Mouse (Mus musculus) regulatory T cell (primary cell): ENCODE results near the gene Plxdc1.
"Not testable (repeated sequence)": the region's sequence is repeated elsewhere in the genome, so short reads cannot be mapped to it uniquely, and the experiment has no call there.

Experiments
- in situ Hi-C: fragments of 300-600 bp; cut with MboI, MseI; formaldehyde crosslinking; loops from one replicate; pipeline ENCODE4 v1.15.1; 2025; ENCODE audit warnings: high pct_unique_total_duplicates

The Plxdc1 gene

GRCm38 (mm10) chr11:97958641-97959299 is 27.5 kb downstream of the Plxdc1 start:
- in situ Hi-C loops = no loop called here

GRCm38 (mm10) chr11:97956905-97957560 is 29.2 kb downstream of the Plxdc1 start:
- in situ Hi-C loops = no loop called here

GRCm38 (mm10) chr11:97955915-97956314 is 30.3 kb downstream of the Plxdc1 start:
- in situ Hi-C loops = no loop called here

- in situ Hi-C loops = no loop called here
Observed at GRCm38 (mm10) chr11:97955146-97955902, 30.9 kb downstream of the Plxdc1 start.

- in situ Hi-C loops = no loop called here
Observed at GRCm38 (mm10) chr11:97954469-97955141, 31.6 kb downstream of the Plxdc1 start.

DNA sequence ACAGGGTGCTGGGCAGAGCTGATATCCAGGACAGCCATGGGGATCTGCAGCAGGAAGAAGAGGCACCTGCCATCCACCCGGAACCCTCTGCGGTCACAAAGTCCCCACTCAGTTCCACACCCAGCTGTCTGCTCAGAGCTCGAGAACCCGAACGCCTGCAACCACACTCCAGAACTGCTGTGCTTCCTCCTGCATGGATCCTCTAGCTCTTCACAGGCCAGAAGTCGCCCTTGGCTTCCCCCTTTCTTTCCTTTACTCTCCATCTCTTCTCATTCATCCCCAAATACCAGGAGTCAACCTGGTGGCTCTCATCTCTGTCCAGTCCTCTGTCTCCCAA is 32.3 kb downstream of the Plxdc1 start:
- in situ Hi-C loops = no loop called here

DNA sequence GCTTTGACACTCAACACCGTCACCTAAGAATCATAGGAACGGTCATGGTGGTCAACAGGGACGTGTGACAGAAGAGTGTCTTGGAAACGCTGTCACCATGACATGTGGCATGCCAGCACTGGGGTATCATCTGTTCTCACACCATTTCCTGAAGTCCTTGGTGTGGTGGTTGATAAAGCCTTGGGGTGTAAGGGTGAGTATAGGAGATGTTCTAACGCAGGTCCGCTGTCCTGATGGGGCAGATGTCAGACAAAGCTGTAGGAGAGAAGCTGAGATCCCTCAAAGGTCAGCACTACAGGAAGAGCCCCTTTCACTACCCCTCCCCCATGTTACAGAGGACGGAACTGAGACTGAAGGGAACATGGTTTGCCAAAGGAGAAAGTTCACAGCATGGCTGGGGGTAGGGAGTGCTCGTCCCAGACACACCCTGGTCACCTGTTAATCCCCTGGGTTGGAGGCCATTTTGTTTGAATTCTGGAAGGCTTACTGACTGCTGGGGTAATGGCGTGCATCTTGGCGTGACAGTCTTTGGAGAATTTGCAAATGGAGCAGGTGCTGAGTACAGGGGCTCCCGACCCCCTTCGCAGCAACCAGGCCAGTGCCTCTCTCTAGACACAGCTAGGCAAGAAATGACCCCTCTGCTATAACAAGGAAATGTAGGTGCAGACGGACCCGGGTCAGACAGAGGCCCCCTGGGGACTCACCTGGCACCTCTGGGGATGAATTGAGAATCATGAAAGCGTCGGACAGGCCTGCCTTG is 32.9 kb downstream of the Plxdc1 start:
- in situ Hi-C loops = no loop called here

- in situ Hi-C loops = no loop called here
Observed at GRCm38 (mm10) chr11:97952367-97953006, 33.8 kb downstream of the Plxdc1 start.

DNA sequence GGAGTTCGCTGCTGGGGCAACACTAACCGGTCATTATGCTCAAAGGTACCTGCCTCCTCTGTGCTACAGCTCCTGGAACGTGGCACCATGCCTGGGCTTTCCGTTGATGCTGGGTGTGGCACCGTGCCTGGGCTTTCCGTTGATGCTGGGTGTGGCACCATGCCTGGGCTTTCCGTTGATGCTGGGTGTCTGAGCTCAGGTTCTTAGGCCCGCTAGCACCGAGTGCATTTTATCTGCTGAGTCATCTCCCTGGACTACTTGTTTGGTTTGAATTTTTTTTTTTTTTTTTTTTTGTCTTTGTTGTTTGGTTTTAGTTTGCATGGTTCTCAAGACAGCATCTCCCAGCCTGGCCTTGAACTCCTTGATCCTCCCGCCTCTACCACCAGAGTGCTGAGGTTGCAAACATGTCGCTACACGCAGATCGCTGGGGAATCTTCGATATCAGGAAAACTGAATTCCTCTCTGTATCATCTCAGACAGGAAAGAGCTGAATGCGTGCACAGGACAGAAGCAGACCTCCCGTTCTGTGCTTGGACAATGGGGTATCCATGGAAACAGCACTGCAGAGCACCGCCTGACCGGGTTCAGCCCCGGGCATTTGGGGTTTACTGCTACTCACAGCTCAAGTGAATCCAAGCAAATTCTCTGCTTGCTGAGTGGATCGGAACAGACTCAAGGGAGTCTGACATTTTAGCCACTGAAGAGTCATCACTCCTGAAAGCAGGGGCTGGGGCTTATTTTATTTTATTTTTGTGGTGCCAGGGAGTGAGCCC is 36.4 kb downstream of the Plxdc1 start:
- in situ Hi-C loops = no loop called here

- in situ Hi-C loops = no loop called here
Observed at GRCm38 (mm10) chr11:97947426-97947825, 38.8 kb downstream of the Plxdc1 start.

DNA sequence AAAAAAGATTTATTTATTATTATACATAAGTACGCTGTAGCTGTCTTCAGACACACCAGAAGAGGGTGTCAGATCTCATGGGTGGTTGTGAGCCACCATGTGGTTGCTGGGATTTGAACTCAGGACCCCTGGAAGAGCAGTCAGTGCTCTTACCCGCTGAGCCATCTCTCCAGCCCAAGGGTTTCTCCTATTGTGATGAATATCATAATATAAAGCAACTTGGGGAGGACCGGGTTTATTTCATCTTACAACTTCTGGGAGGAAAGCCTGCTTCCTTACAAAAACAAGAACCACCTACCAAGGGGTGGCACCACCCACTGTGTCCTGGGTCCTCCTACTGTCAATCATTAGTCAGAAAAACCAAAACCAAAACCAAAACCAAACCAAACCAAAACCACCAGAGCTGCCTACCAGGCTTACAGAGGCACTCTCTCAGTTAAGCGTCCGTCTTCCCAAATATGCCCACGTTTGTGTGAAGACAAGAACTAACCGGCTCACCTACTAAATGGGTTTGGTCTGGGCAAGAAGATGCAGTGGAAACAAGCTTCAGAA is 40.4 kb downstream of the Plxdc1 start:
- in situ Hi-C loops = not testable (repeated sequence)

DNA sequence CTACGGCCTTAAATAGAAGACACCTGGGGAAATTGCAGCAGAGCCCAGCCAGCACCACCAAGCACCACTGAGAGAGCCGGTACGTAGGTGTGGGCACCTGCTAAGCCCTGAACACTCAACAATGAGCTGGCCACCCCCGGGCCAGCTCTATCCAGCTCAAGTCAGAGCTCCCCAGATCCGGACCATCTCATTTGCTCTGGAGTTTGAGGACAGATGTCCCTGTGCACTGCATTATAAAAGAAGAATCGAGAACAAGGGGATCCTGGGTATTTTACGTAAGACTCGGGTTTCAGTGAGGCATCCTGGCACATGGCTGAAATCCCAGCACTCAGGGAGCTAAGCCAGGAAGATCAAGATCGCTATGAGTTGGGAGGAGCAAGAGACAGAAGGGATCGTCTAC is 41.2 kb downstream of the Plxdc1 start:
- in situ Hi-C loops = no loop called here

GRCm38 (mm10) chr11:97943256-97943655 is 43.0 kb downstream of the Plxdc1 start:
- in situ Hi-C loops = no loop called here

DNA sequence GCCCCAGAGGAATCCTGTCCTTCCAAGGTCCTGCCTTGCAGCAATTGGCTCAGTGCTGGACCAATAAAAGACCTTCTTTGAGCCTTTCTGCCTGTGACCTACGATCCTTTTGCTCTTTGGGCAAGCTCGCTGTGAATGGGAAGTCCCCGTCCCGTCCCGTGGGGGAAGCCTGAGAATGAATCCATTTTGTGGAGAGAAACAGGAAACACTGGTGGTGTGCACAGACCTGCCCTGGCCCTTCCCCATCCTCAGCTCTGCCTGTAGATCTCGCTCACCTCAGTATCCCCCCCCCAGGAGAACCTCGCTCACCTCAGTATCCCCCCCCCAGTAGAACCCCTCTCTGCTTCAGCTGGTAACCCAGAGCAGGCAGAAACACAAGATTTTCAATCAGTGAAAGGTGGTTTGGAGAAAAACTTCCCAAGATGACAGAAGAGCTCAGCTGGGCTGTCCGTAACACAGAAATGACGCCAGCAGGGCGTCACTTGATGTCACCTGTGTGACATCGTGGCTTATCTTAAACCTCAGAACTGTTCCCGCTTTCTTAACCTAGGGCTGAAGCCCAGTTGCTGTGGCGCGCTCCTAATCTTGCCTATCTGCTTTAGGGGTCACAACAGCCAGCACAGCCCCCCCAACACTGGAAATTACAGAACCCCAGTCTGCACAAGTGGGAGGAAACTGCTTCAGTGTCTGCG is 43.7 kb downstream of the Plxdc1 start:
- in situ Hi-C loops = no loop called here

- in situ Hi-C loops = loop anchor here (5.0 kb wide), 1 partner anchor 35 kb away; no protein-coding TSS in a partner anchor
Observed at GRCm38 (mm10) chr11:97937469-97938105, 48.7 kb downstream of the Plxdc1 start.

- in situ Hi-C loops = loop anchor here (5.0 kb wide), 1 partner anchor 36 kb away; no protein-coding TSS in a partner anchor
Observed at GRCm38 (mm10) chr11:97936758-97937157, 49.5 kb downstream of the Plxdc1 start.

GRCm38 (mm10) chr11:97935913-97936575 is 50.2 kb downstream of the Plxdc1 start:
- in situ Hi-C loops = loop anchor here (5.0 kb wide), 1 partner anchor 36 kb away; no protein-coding TSS in a partner anchor

DNA sequence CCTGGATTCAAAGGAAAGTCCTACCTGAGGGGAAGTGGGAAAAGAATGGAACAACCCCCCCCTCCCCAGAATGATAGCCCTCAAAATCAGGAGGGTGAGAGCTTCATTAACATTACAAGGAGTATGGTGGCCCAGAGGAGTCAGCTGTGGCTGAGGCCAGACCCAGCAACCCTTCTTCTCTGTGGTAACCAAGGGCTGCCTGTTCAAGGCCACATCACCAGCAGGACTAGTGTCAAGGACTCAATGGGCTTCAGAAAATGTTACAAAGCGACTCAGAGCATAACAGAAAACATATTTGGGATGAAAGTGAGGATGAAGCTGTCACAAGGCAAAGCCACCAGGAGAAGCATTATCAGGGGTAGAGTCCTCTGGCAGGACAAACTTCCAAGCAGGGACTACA is 52.7 kb downstream of the Plxdc1 start:
- in situ Hi-C loops = no loop called here
